7 mouse cellular contexts compared by ENCODE assay signal in the genomic region with DNA sequence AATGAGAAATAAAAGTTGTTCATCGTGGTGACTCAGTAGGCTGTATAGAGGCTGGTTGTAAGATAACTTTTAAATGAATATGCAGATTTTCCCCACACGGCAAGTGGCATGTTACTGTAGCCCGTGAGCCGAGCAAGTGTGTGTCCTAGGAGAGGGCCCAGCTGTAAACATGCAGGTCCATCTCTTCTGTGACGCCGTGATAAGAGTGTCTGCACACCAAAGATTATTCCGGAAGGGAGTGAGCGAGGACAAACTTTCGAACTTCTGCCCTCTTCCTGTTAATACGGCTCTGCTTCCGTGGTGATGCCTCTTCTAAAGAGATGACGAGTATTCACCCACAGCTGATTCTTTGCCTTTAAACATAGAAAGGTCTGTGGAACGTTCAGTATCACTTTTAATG. TPM values are rescaled to one million over a fixed set of nuclear protein-coding genes. Genes with fewer than 3 reads are reported as not detected.
DNase-seq lines count a peak whose midpoint lies in the region; ATAC-seq and TF ChIP-seq lines count a peak whose summit lies in the region.

No protein-coding gene starts in this region.

- no peaks in the 10 kb centered on the region for H3K36me3 ChIP-seq in neural tube, embryonic 11.5 days (ENCODE audit: control insufficient read depth, insufficient read depth, low read length)
- H3K36me3 ChIP-seq in heart, postnatal 0 days (replicated peaks; ENCODE audit: control insufficient read depth, insufficient read depth, low read length): no peaks in the 10 kb centered on the region

- DNase-seq in neural tube, embryonic 11.5 days (ENCODE audit: low spot score): no peak
- DNase-seq in neural tube, embryonic 10.5 days (ENCODE audit: extremely low spot score, low spot score): no peak
- DNase-seq in heart, postnatal 0 days (ENCODE audit: low spot score): no peak
- peak; percentile 10 for DNase-seq in lung, postnatal 10 days
- no peak for DNase-seq in Muller cell, postnatal 12 days (ENCODE audit: inconsistent ontology term)
- DNase-seq in gastrocnemius, postnatal 14 days: no peak
- no peak for DNase-seq in left cerebral cortex, postnatal 4 days

- H3K4me2 ChIP-seq in neural tube, embryonic 11.5 days (ENCODE audit: low read depth): 0 out of 2 replicates have a peak overlapping the region, but pooled peaks have one; percentile 2
- H3K4me2 ChIP-seq in heart, postnatal 0 days (ENCODE audit: low read depth, low read length): peak overlapping the region; percentile 88

- H3K27me3 ChIP-seq in neural tube, embryonic 11.5 days (ENCODE audit: control insufficient read depth, insufficient read depth, low read length): no peaks in the 10 kb centered on the region
- no peaks in the 10 kb centered on the region for H3K27me3 ChIP-seq in heart, postnatal 0 days (ENCODE audit: control insufficient read depth, insufficient read depth, low read length)

- intact Hi-C loops in gastrocnemius, postnatal 14 days (cut with DNase I; ENCODE audit: low total_unique reads): no loop called here
- intact Hi-C loops in left cerebral cortex, postnatal 4 days (cut with DNase I): no loop called here

- H3K9me3 ChIP-seq in neural tube, embryonic 11.5 days (ENCODE audit: control insufficient read depth, low read length): no peaks in the 10 kb centered on the region
- H3K9me3 ChIP-seq in heart, postnatal 0 days (replicated peaks; ENCODE audit: control insufficient read depth, low read length): no peaks in the 10 kb centered on the region

- no peak overlapping the region for H3K9ac ChIP-seq in neural tube, embryonic 11.5 days (ENCODE audit: low read length)
- peak overlapping the region; percentile 86 for H3K9ac ChIP-seq in heart, postnatal 0 days (replicated peaks; ENCODE audit: low read depth, low read length)

- no peak overlapping the region for H3K4me3 ChIP-seq in neural tube, embryonic 11.5 days (ENCODE audit: low read depth, low read length)
- peak overlapping the region; percentile 95 for H3K4me3 ChIP-seq in heart, postnatal 0 days (ENCODE audit: low read depth, low read length)

- no peak for ATAC-seq in neural tube, embryonic 11.5 days (ENCODE audit: insufficient read depth, low FRiP score, low TSS enrichment)
- ATAC-seq in heart, postnatal 0 days (ENCODE audit: insufficient read depth, low read depth): no peak

- WGBS in neural tube, embryonic 11.5 days: 85% methylated on average over 13 of the region's 13 CpGs
- WGBS in heart, postnatal 0 days: 43% methylated on average over 13 of the region's 13 CpGs

- TF ChIP-seq EP300 in heart, postnatal 0 days (IDR thresholded peaks at IDR 0.05; ENCODE audit: low read depth): no peak

- no peak for TF ChIP-seq CTCF in heart, postnatal 0 days (IDR thresholded peaks at IDR 0.05; ENCODE audit: low read depth)

- H3K27ac ChIP-seq in neural tube, embryonic 11.5 days (ENCODE audit: low read depth, low read length): no peak overlapping the region
- H3K27ac ChIP-seq in heart, postnatal 0 days (ENCODE audit: low read depth): no peak overlapping the region

- H3K4me1 ChIP-seq in neural tube, embryonic 11.5 days (ENCODE audit: control insufficient read depth, insufficient read depth, low read length): peaks cover 10% of the 10 kb centered on the region
- H3K4me1 ChIP-seq in heart, postnatal 0 days (ENCODE audit: control insufficient read depth, insufficient read depth): peaks cover 10% of the 10 kb centered on the region; the same call in 1 of the 2 replicates

RNA-seq across cellular contexts. Expression of a gene that starts 1.4 kb away (rescaled TPM):
- polyA plus RNA-seq in neural tube, embryonic 11.5 days (2014; fragmentation: Nextera tagmentation; extraction: Ambion mirVana): 55.1 and 55.2 TPM in 2 replicates
- total RNA-seq in heart, postnatal 0 days (2014; rRNA removed; ENCODE audit: low replicate concordance): 18.7 and 21.6 TPM in 2 replicates
- 18.3 and 18.4 TPM in 2 replicates for polyA plus RNA-seq in heart, postnatal 0 days (2015; fragmentation: Nextera tagmentation; extraction: Ambion mirVana)
- 10 to 100 TPM; 20.0 to 21.3 TPM for total RNA-seq in gastrocnemius, postnatal 14 days (2021)
- total RNA-seq in left cerebral cortex, postnatal 4 days (2021): 10 to 100 TPM; 41.1 to 42.9 TPM
